Comparison of ENCODE assay signal across 8 mouse cellular contexts in genomic region chr17:25861704-25862612, GRCm38 (mm10). TPM values are rescaled to one million over a fixed set of nuclear protein-coding genes. Genes with fewer than 3 reads are reported as not detected.
A peak's percentile ranks its signal among the peaks of the same experiment; 100 is the strongest.
DNase-seq lines count a peak whose midpoint lies in the region; ATAC-seq and TF ChIP-seq lines count a peak whose summit lies in the region.

No protein-coding gene starts in this region.

- ATAC-seq in erythroblast, adult 5-6 weeks (replicated peaks; ENCODE audit: low FRiP score, poor library complexity, severe bottlenecking) = no peak
- no peak for ATAC-seq in limb, embryonic 13.5 days (ENCODE audit: low FRiP score, low read depth)
- ATAC-seq in stomach, embryonic 15.5 days (ENCODE audit: insufficient read depth, low FRiP score, low read depth) = 0 out of 2 replicates have a peak, but pooled peaks have one; percentile 5
- ATAC-seq in megakaryocyte progenitor cell, adult 5-6 weeks (replicated peaks; ENCODE audit: poor library complexity) = no peak

- no peaks in the 10 kb centered on the region for H3K9me3 ChIP-seq in erythroblast, embryonic 14.5 days (ENCODE audit: control insufficient read depth, low read length)
- no peaks in the 10 kb centered on the region for H3K9me3 ChIP-seq in limb, embryonic 13.5 days
- H3K9me3 ChIP-seq in stomach, embryonic 15.5 days = no peaks in the 10 kb centered on the region

- TF ChIP-seq CTCF in spleen, adult 2 months (IDR thresholded peaks at IDR 0.05; ENCODE audit: extremely low read depth, insufficient read depth, insufficient read length, insufficient replicate concordance) = no peak

- peak overlapping the region; percentile 72 for H3K4me3 ChIP-seq in erythroblast, embryonic 14.5 days (replicated peaks)
- peak overlapping the region; percentile 67 for H3K4me3 ChIP-seq in spleen, adult 2 months (ENCODE audit: extremely low read depth, insufficient read depth, insufficient read length)
- peak overlapping the region; percentile 72 for H3K4me3 ChIP-seq in limb, embryonic 13.5 days
- peak overlapping the region; percentile 70 for H3K4me3 ChIP-seq in stomach, embryonic 15.5 days (replicated peaks)

- peak overlapping the region; percentile 91 for H3K4me2 ChIP-seq in limb, embryonic 13.5 days (replicated peaks)
- H3K4me2 ChIP-seq in stomach, embryonic 15.5 days = peak overlapping the region; percentile 92

- H3K27me3 ChIP-seq in erythroblast, embryonic 14.5 days (ENCODE audit: control insufficient read depth) = no peaks in the 10 kb centered on the region
- no peaks in the 10 kb centered on the region for H3K27me3 ChIP-seq in spleen, adult 2 months (ENCODE audit: control insufficient read depth, insufficient read depth, low read length)
- no peaks in the 10 kb centered on the region for H3K27me3 ChIP-seq in limb, embryonic 13.5 days
- H3K27me3 ChIP-seq in stomach, embryonic 15.5 days (replicated peaks) = no peaks in the 10 kb centered on the region

- H3K27ac ChIP-seq in spleen, adult 2 months (ENCODE audit: insufficient read depth, low read length) = peak overlapping the region; percentile 66
- H3K27ac ChIP-seq in limb, embryonic 13.5 days = peak overlapping the region; percentile 83
- H3K27ac ChIP-seq in stomach, embryonic 15.5 days = peak overlapping the region; percentile 73

- no peak for DNase-seq in spleen, adult 2 months (ENCODE audit: low read depth in 1 of 2, low spot score in 2 of 2)
- DNase-seq in spleen, postnatal 36 days (ENCODE audit: low spot score in 2 of 2) = no peak
- no peak for DNase-seq in thymus, postnatal 36 days

- H3K4me1 ChIP-seq in erythroblast, embryonic 14.5 days (ENCODE audit: control insufficient read depth) = peaks cover 66% of the 10 kb centered on the region
- peaks cover 3% of the 10 kb centered on the region; the same call in 1 of the 2 replicates for H3K4me1 ChIP-seq in spleen, adult 2 months (ENCODE audit: control insufficient read depth, insufficient read depth, insufficient read length)
- peaks cover 18% of the 10 kb centered on the region for H3K4me1 ChIP-seq in limb, embryonic 13.5 days
- H3K4me1 ChIP-seq in stomach, embryonic 15.5 days = peaks cover 14% of the 10 kb centered on the region

- TF ChIP-seq POLR2A in spleen, adult 2 months (IDR thresholded peaks at IDR 0.05; ENCODE audit: low read depth, low read length) = no peak

- peaks cover 56% of the 10 kb centered on the region for H3K36me3 ChIP-seq in erythroblast, embryonic 14.5 days (ENCODE audit: control insufficient read depth)
- no peaks in the 10 kb centered on the region for H3K36me3 ChIP-seq in spleen, adult 2 months (ENCODE audit: control insufficient read depth, insufficient read depth, low read length)
- H3K36me3 ChIP-seq in limb, embryonic 13.5 days = peaks cover 5% of the 10 kb centered on the region
- no peaks in the 10 kb centered on the region for H3K36me3 ChIP-seq in stomach, embryonic 15.5 days

- peak overlapping the region; percentile 87 for H3K9ac ChIP-seq in limb, embryonic 13.5 days
- H3K9ac ChIP-seq in stomach, embryonic 15.5 days = peak overlapping the region; percentile 68

- WGBS in spleen, adult 2 months = 17% methylated on average over 6 of the region's 6 CpGs
- WGBS in limb, embryonic 13.5 days = 9% methylated on average over 6 of the region's 6 CpGs
- WGBS in stomach, embryonic 15.5 days = 11% methylated on average over 6 of the region's 6 CpGs

RNA-seq across cellular contexts. Expression of gene Wdr90, which starts 0.7 kb away (rescaled TPM):
- 1.9 and 3.6 TPM in 2 replicates for polyA plus RNA-seq in erythroblast, embryonic 14.5 days (2012)
- total RNA-seq in erythroblast, adult 5-6 weeks (2015; ENCODE audit: low replicate concordance) = 12.5 and 17.6 TPM in 2 replicates
- total RNA-seq in erythroblast, adult 5-6 weeks (2017; ENCODE audit: low replicate concordance) = 10.0 and 12.7 TPM in 2 replicates
- 34.5 and 45.0 TPM in 2 replicates for polyA plus RNA-seq in spleen, adult 2 months (2012; rRNA removed)
- polyA plus RNA-seq in limb, embryonic 13.5 days (2015; fragmentation: Nextera tagmentation; extraction: Ambion mirVana) = 24.9 and 26.2 TPM in 2 replicates
- polyA plus RNA-seq in stomach, embryonic 15.5 days (2015; fragmentation: Nextera tagmentation; extraction: Ambion mirVana) = 21.0 and 22.9 TPM in 2 replicates
- total RNA-seq in megakaryocyte progenitor cell, adult 5-6 weeks (2015) = 29.5 and 37.9 TPM in 2 replicates
- 17.4 and 17.6 TPM in 2 replicates for total RNA-seq in megakaryocyte progenitor cell, adult 5-6 weeks (2017)

RNA-seq across cellular contexts. Expression of gene Mcrip2, which starts 6.6 kb away (rescaled TPM):
- 3.7 and 4.0 TPM in 2 replicates for polyA plus RNA-seq in erythroblast, embryonic 14.5 days (2012)
- total RNA-seq in erythroblast, adult 5-6 weeks (2015; ENCODE audit: low replicate concordance) = 9.4 and 9.8 TPM in 2 replicates
- total RNA-seq in erythroblast, adult 5-6 weeks (2017; ENCODE audit: low replicate concordance) = 1.7 and 8.0 TPM in 2 replicates
- polyA plus RNA-seq in spleen, adult 2 months (2012; rRNA removed) = 17.3 and 21.7 TPM in 2 replicates
- 9.8 and 12.2 TPM in 2 replicates for polyA plus RNA-seq in limb, embryonic 13.5 days (2015; fragmentation: Nextera tagmentation; extraction: Ambion mirVana)
- polyA plus RNA-seq in stomach, embryonic 15.5 days (2015; fragmentation: Nextera tagmentation; extraction: Ambion mirVana) = 52.2 and 54.2 TPM in 2 replicates
- total RNA-seq in megakaryocyte progenitor cell, adult 5-6 weeks (2015) = 41.0 and 42.2 TPM in 2 replicates
- total RNA-seq in megakaryocyte progenitor cell, adult 5-6 weeks (2017) = 8.6 and 19.7 TPM in 2 replicates

RNA-seq across cellular contexts. Expression of gene Mettl26, which starts 12.9 kb away (rescaled TPM):
- 6.4 and 8.3 TPM in 2 replicates for polyA plus RNA-seq in erythroblast, embryonic 14.5 days (2012)
- total RNA-seq in erythroblast, adult 5-6 weeks (2015; ENCODE audit: low replicate concordance) = 7.3 and 9.4 TPM in 2 replicates
- total RNA-seq in erythroblast, adult 5-6 weeks (2017; ENCODE audit: low replicate concordance) = 3.7 and 5.3 TPM in 2 replicates
- polyA plus RNA-seq in spleen, adult 2 months (2012; rRNA removed) = 53.6 and 81.2 TPM in 2 replicates
- polyA plus RNA-seq in limb, embryonic 13.5 days (2015; fragmentation: Nextera tagmentation; extraction: Ambion mirVana) = 56.1 and 56.2 TPM in 2 replicates
- polyA plus RNA-seq in stomach, embryonic 15.5 days (2015; fragmentation: Nextera tagmentation; extraction: Ambion mirVana) = 67.4 and 68.3 TPM in 2 replicates
- total RNA-seq in megakaryocyte progenitor cell, adult 5-6 weeks (2015) = 34.3 and 39.1 TPM in 2 replicates
- 15.4 and 22.3 TPM in 2 replicates for total RNA-seq in megakaryocyte progenitor cell, adult 5-6 weeks (2017)

RNA-seq across cellular contexts. Expression of gene Rhot2, which starts 17.3 kb away (rescaled TPM):
- 17.7 and 19.8 TPM in 2 replicates for polyA plus RNA-seq in erythroblast, embryonic 14.5 days (2012)
- total RNA-seq in erythroblast, adult 5-6 weeks (2015; ENCODE audit: low replicate concordance) = 3.3 and 9.8 TPM in 2 replicates
- 19.7 and 28.6 TPM in 2 replicates for total RNA-seq in erythroblast, adult 5-6 weeks (2017; ENCODE audit: low replicate concordance)
- 62.1 and 77.0 TPM in 2 replicates for polyA plus RNA-seq in spleen, adult 2 months (2012; rRNA removed)
- polyA plus RNA-seq in limb, embryonic 13.5 days (2015; fragmentation: Nextera tagmentation; extraction: Ambion mirVana) = 25.7 and 26.8 TPM in 2 replicates
- 23.1 and 23.6 TPM in 2 replicates for polyA plus RNA-seq in stomach, embryonic 15.5 days (2015; fragmentation: Nextera tagmentation; extraction: Ambion mirVana)
- 15.1 and 17.0 TPM in 2 replicates for total RNA-seq in megakaryocyte progenitor cell, adult 5-6 weeks (2015)
- 18.0 and 19.7 TPM in 2 replicates for total RNA-seq in megakaryocyte progenitor cell, adult 5-6 weeks (2017)

RNA-seq across cellular contexts. Expression of gene Wfikkn1, which starts 18.7 kb away (rescaled TPM):
- 0.17 and 0.18 TPM in 2 replicates for polyA plus RNA-seq in erythroblast, embryonic 14.5 days (2012)
- not detected in 2 replicates for total RNA-seq in erythroblast, adult 5-6 weeks (2015; ENCODE audit: low replicate concordance)
- 1.0 TPM in 1 of 2 replicates, not detected in the other for total RNA-seq in erythroblast, adult 5-6 weeks (2017; ENCODE audit: low replicate concordance)
- 0.74 and 0.99 TPM in 2 replicates for polyA plus RNA-seq in spleen, adult 2 months (2012; rRNA removed)
- polyA plus RNA-seq in limb, embryonic 13.5 days (2015; fragmentation: Nextera tagmentation; extraction: Ambion mirVana) = 0.41 and 0.57 TPM in 2 replicates
- 0.39 and 0.55 TPM in 2 replicates for polyA plus RNA-seq in stomach, embryonic 15.5 days (2015; fragmentation: Nextera tagmentation; extraction: Ambion mirVana)
- total RNA-seq in megakaryocyte progenitor cell, adult 5-6 weeks (2015) = 0.37 and 1.1 TPM in 2 replicates
- 0.12 and 0.54 TPM in 2 replicates for total RNA-seq in megakaryocyte progenitor cell, adult 5-6 weeks (2017)
